Mouse (Mus musculus) limb, embryonic 12.5 days (tissue): ENCODE measurements around the gene B4galnt2. TPM values are rescaled to one million over a fixed set of nuclear protein-coding genes. Genes with fewer than 3 reads are reported as not detected.
A peak's percentile ranks its signal among the peaks of the same experiment; 100 is the strongest.
"Not testable (repeated sequence)": the region's sequence is repeated elsewhere in the genome, so short reads cannot be mapped to it uniquely, and the experiment has no call there.

Experiments
- ATAC-seq: fragments of 200-750 bp; cut with Nextera tagmentation; 2 replicates; pipeline ENCODE4 v1.8.0; 2017; ENCODE audit warnings: low read depth, moderate TSS enrichment; ENCODE audit not compliant: insufficient number of reproducible peaks, insufficient read depth, low FRiP score, low TSS enrichment
- H3K27ac ChIP-seq: fragments of 300-500 bp; sonication (generic); 2 replicates; pipeline ENCODE4 v1.5.1; 2016; ENCODE audit warnings: mild to moderate bottlenecking, moderate library complexity
- H3K27me3 ChIP-seq: fragments of 300-500 bp; sonication (generic); 2 replicates; pipeline ENCODE4 v1.6.1; 2016; ENCODE audit warnings: mild to moderate bottlenecking, moderate library complexity
- H3K36me3 ChIP-seq: fragments of 300-500 bp; sonication (generic); 2 replicates; pipeline ENCODE4 v1.6.1; 2016; ENCODE audit warnings: mild to moderate bottlenecking, moderate library complexity
- H3K4me1 ChIP-seq: fragments of 300-500 bp; sonication (generic); replicated peaks from 2 replicates; pipeline ENCODE4 v1.6.1; 2016
- H3K4me2 ChIP-seq: fragments of 300-500 bp; sonication (generic); 2 replicates; pipeline ENCODE4 v1.6.1; 2016; ENCODE audit warnings: mild to moderate bottlenecking, moderate library complexity
- H3K4me3 ChIP-seq: fragments of 300-500 bp; sonication (generic); replicated peaks from 2 replicates; pipeline ENCODE4 v1.5.1; 2016; ENCODE audit warnings: mild to moderate bottlenecking
- H3K9ac ChIP-seq: fragments of 300-500 bp; sonication (generic); replicated peaks from 2 replicates; pipeline ENCODE4 v1.6.1; 2016; ENCODE audit warnings: mild to moderate bottlenecking, moderate library complexity
- H3K9me3 ChIP-seq: fragments of 300-500 bp; sonication (generic); 2 replicates; pipeline ENCODE4 v1.6.1; 2016; ENCODE audit warnings: mild to moderate bottlenecking, moderate library complexity
- WGBS: fragments of 180-500 bp; shearing (Covaris S2); methylation state at CpG from one replicate; pipeline ENCODE4 v1.1.7; 2016; 5-methylcytosine and 5-hydroxymethylcytosine counted together
- polyA plus RNA-seq: library from polyadenylated mRNA; unstranded; fragments of >200 nt; fragmentation: Nextera tagmentation; extraction: Ambion mirVana; gene quantifications from 2 replicates; pipeline ENCODE4 v1.2.1, GENCODE M21; 2016

Gene B4galnt2
- polyA plus RNA-seq, 1 experiment from 2014 or later, result not detected

GRCm38 (mm10) chr11:95896446-95897179, 18.1 kb downstream of the B4galnt2 start:
- no peak for ATAC-seq
- Histone ChIP-seq H3K27me3 (no peaks in the 10 kb centered on the region; the same call in 1 of the 2 replicates), H3K9ac (no peak overlapping the region), H3K36me3 (no peaks in the 10 kb centered on the region), H3K4me1 (no peaks in the 10 kb centered on the region), H3K4me2 (no peak overlapping the region), H3K9me3 (no peaks in the 10 kb centered on the region), H3K4me3 (no peak overlapping the region), H3K27ac (no peak overlapping the region)
- 82% methylated on average over 14 of the region's 14 CpGs for WGBS

- H3K9me3 ChIP-seq, result no peaks in the 10 kb centered on the region
- no peak overlapping the region for H3K27ac ChIP-seq
- H3K4me3 ChIP-seq, result no peak overlapping the region
- H3K4me1 ChIP-seq, result no peaks in the 10 kb centered on the region
- H3K36me3 ChIP-seq, result no peaks in the 10 kb centered on the region
- 81% methylated on average over 2 of the region's 2 CpGs for WGBS
- ATAC-seq, result no peak
- no peaks in the 10 kb centered on the region for H3K27me3 ChIP-seq
- no peak overlapping the region for H3K9ac ChIP-seq
- no peak overlapping the region for H3K4me2 ChIP-seq
Measured at GRCm38 (mm10) chr11:95890462-95891051, 24.1 kb downstream of the B4galnt2 start.

- not testable (repeated sequence) for H3K9ac ChIP-seq, H3K27me3 ChIP-seq, H3K4me3 ChIP-seq, H3K27ac ChIP-seq, H3K4me2 ChIP-seq, H3K9me3 ChIP-seq, H3K4me1 ChIP-seq, H3K36me3 ChIP-seq, ATAC-seq
- 80% methylated on average over 2 of the region's 2 CpGs for WGBS
Measured at GRCm38 (mm10) chr11:95879861-95880260, 34.8 kb downstream of the B4galnt2 start.

- Histone ChIP-seq H3K9ac (no peak overlapping the region), H3K4me3 (no peak overlapping the region), H3K4me2 (no peak overlapping the region), H3K9me3 (no peaks in the 10 kb centered on the region; the same call in 1 of the 2 replicates), H3K27me3 (peaks cover 3% of the 10 kb centered on the region; the same call in 1 of the 2 replicates), H3K27ac (no peak overlapping the region), H3K4me1 (no peaks in the 10 kb centered on the region), H3K36me3 (no peaks in the 10 kb centered on the region)
- no peak for ATAC-seq
- 26% methylated on average over 7 of the region's 7 CpGs for WGBS
Measured at GRCm38 (mm10) chr11:95876296-95876695, 38.4 kb downstream of the B4galnt2 start.

GRCm38 (mm10) chr11:95875804-95876203, 38.9 kb downstream of the B4galnt2 start:
- Histone ChIP-seq H3K36me3 (no peaks in the 10 kb centered on the region), H3K27me3 (no peaks in the 10 kb centered on the region; the same call in 1 of the 2 replicates), H3K27ac (no peak overlapping the region), H3K9ac (no peak overlapping the region), H3K4me3 (no peak overlapping the region), H3K4me1 (no peaks in the 10 kb centered on the region), H3K9me3 (no peaks in the 10 kb centered on the region; the same call in 1 of the 2 replicates), H3K4me2 (no peak overlapping the region)
- ATAC-seq, result no peak
- WGBS, result 32% methylated on average over 9 of the region's 9 CpGs

GRCm38 (mm10) chr11:95869918-95870470, 44.7 kb downstream of the B4galnt2 start:
- no peak for ATAC-seq
- H3K9me3 ChIP-seq, result no peaks in the 10 kb centered on the region; the same call in 1 of the 2 replicates
- no peaks in the 10 kb centered on the region for H3K4me1 ChIP-seq
- WGBS, result 74% methylated on average over 6 of the region's 6 CpGs
- H3K4me2 ChIP-seq, result no peak overlapping the region
- H3K27ac ChIP-seq, result no peak overlapping the region
- no peak overlapping the region for H3K9ac ChIP-seq
- no peak overlapping the region for H3K4me3 ChIP-seq
- H3K36me3 ChIP-seq, result no peaks in the 10 kb centered on the region
- no peaks in the 10 kb centered on the region for H3K27me3 ChIP-seq

- no peak overlapping the region for H3K27ac ChIP-seq
- no peaks in the 10 kb centered on the region; the same call in 1 of the 2 replicates for H3K9me3 ChIP-seq
- WGBS, result 83% methylated on average over 4 of the region's 4 CpGs
- no peak for ATAC-seq
- no peaks in the 10 kb centered on the region for H3K4me1 ChIP-seq
- no peaks in the 10 kb centered on the region for H3K36me3 ChIP-seq
- no peak overlapping the region for H3K9ac ChIP-seq
- H3K27me3 ChIP-seq, result no peaks in the 10 kb centered on the region
- no peak overlapping the region for H3K4me2 ChIP-seq
- H3K4me3 ChIP-seq, result no peak overlapping the region
Measured at GRCm38 (mm10) chr11:95869442-95869841, 45.2 kb downstream of the B4galnt2 start.

- 94% methylated on average over 8 of the region's 8 CpGs for WGBS
- H3K27me3 ChIP-seq, result no peaks in the 10 kb centered on the region
- H3K4me1 ChIP-seq, result peaks cover 15% of the 10 kb centered on the region
- H3K9ac ChIP-seq, result no peak overlapping the region
- no peak overlapping the region for H3K4me3 ChIP-seq
- ATAC-seq, result no peak
- no peaks in the 10 kb centered on the region for H3K9me3 ChIP-seq
- H3K27ac ChIP-seq, result no peak overlapping the region
- no peaks in the 10 kb centered on the region for H3K36me3 ChIP-seq
- no peak overlapping the region for H3K4me2 ChIP-seq
Measured at GRCm38 (mm10) chr11:95861397-95861796, 53.3 kb downstream of the B4galnt2 start.

- peaks cover 15% of the 10 kb centered on the region for H3K4me1 ChIP-seq
- H3K36me3 ChIP-seq, result no peaks in the 10 kb centered on the region
- H3K4me2 ChIP-seq, result peak overlapping the region; percentile 75
- H3K9ac ChIP-seq, result peak overlapping the region; percentile 60; the same call in 1 of the 2 replicates
- no peaks in the 10 kb centered on the region for H3K9me3 ChIP-seq
- H3K4me3 ChIP-seq, result peak overlapping the region; percentile 71
- 36% methylated on average over 3 of the region's 3 CpGs for WGBS
- H3K27ac ChIP-seq, result 0 out of 2 replicates have a peak overlapping the region, but pooled peaks have one; percentile 95
- no peak for ATAC-seq
- H3K27me3 ChIP-seq, result no peaks in the 10 kb centered on the region
Measured at GRCm38 (mm10) chr11:95860071-95860490, 54.6 kb downstream of the B4galnt2 start.

- peak overlapping the region; percentile 60 for H3K9ac ChIP-seq
- peak overlapping the region; percentile 71 for H3K4me3 ChIP-seq
- no peaks in the 10 kb centered on the region for H3K36me3 ChIP-seq
- peak; percentile 48 for ATAC-seq
- H3K27me3 ChIP-seq, result no peaks in the 10 kb centered on the region
- H3K4me2 ChIP-seq, result peak overlapping the region; percentile 75
- H3K9me3 ChIP-seq, result no peaks in the 10 kb centered on the region
- peak overlapping the region; percentile 95 for H3K27ac ChIP-seq
- under 1% methylated on average over 35 of the region's 35 CpGs for WGBS
- H3K4me1 ChIP-seq, result peaks cover 15% of the 10 kb centered on the region
Measured at GRCm38 (mm10) chr11:95859468-95859855, 55.2 kb downstream of the B4galnt2 start.
